Mouse (Mus musculus): Measurements from ENCODE around the gene Gsta1. TPM values are rescaled to one million over a fixed set of nuclear protein-coding genes. Genes with fewer than 3 reads are reported as not detected.

Gene Gsta1
- polyA plus RNA-seq, 1 experiment from 2014 or later: not detected

- no peak overlapping the region for H3K27ac ChIP-seq (replicated peaks in 1 of 2; ENCODE audit: control insufficient read depth in 1 of 2, insufficient read depth in 1 of 2, low read depth in 2 of 2, low read length in 2 of 2)
- no peak overlapping the region for H3K4me3 ChIP-seq (ENCODE audit: control insufficient read depth in 1 of 2, insufficient read depth in 1 of 2, low read depth in 1 of 2, low read length in 2 of 2)
- H3K36me3 ChIP-seq (ENCODE audit: control insufficient read depth, insufficient read depth, low read length): no peaks in the 10 kb centered on the region
- no peaks in the 10 kb centered on the region for H3K9me3 ChIP-seq (ENCODE audit: control insufficient read depth, low read length)
- ATAC-seq (ENCODE audit: insufficient number of reproducible peaks, insufficient read depth, low FRiP score, low read depth): no peak
- peaks cover 8 to 24% of the 10 kb centered on the region in 2 experiments; a peak in 3 of 4 replicates for H3K4me1 ChIP-seq (ENCODE audit: control insufficient read depth in 2 of 2, insufficient read depth in 2 of 2, low read length in 2 of 2)
- WGBS: 81% methylated on average over 11 of the region's 11 CpGs
- H3K9ac ChIP-seq (ENCODE audit: low read length): no peak overlapping the region
- no peaks in the 10 kb centered on the region for H3K27me3 ChIP-seq (ENCODE audit: control insufficient read depth, insufficient read depth, low read length)
- no peak overlapping the region for H3K4me2 ChIP-seq (ENCODE audit: low read length)
Measured at GRCm38 (mm10) chr9:78195034-78195433, 35.4 kb upstream of the Gsta1 start.

GRCm38 (mm10) chr9:78197801-78198200 lies 32.7 kb upstream of the Gsta1 start:
- 0 out of 2 replicates have a peak, but pooled peaks cover 8% of the 10 kb centered on the region for H3K36me3 ChIP-seq (ENCODE audit: control insufficient read depth, insufficient read depth, low read length)
- no peaks in the 10 kb centered on the region for H3K27me3 ChIP-seq (ENCODE audit: control insufficient read depth, insufficient read depth, low read length)
- no peak overlapping the region for H3K4me2 ChIP-seq (ENCODE audit: low read length)
- H3K4me3 ChIP-seq (ENCODE audit: control insufficient read depth in 1 of 2, insufficient read depth in 1 of 2, low read depth in 1 of 2, low read length in 2 of 2): no peak overlapping the region
- 94% methylated on average over 9 of the region's 9 CpGs for WGBS
- H3K4me1 ChIP-seq (ENCODE audit: control insufficient read depth in 2 of 2, insufficient read depth in 2 of 2, low read length in 2 of 2): peaks cover 5 to 7% of the 10 kb centered on the region in 2 experiments; a peak in 3 of 4 replicates
- no peak for ATAC-seq (ENCODE audit: insufficient number of reproducible peaks, insufficient read depth, low FRiP score, low read depth)
- H3K9me3 ChIP-seq (ENCODE audit: control insufficient read depth, low read length): no peaks in the 10 kb centered on the region
- H3K27ac ChIP-seq (replicated peaks in 1 of 2; ENCODE audit: control insufficient read depth in 1 of 2, insufficient read depth in 1 of 2, low read depth in 2 of 2, low read length in 2 of 2): no peak overlapping the region
- no peak overlapping the region for H3K9ac ChIP-seq (ENCODE audit: low read length)

GRCm38 (mm10) chr9:78204194-78204593 lies 26.3 kb upstream of the Gsta1 start:
- H3K4me3 ChIP-seq (ENCODE audit: control insufficient read depth in 1 of 2, insufficient read depth in 1 of 2, low read depth in 1 of 2, low read length in 2 of 2): no peak overlapping the region
- peaks cover 33% of the 10 kb centered on the region for H3K36me3 ChIP-seq (ENCODE audit: control insufficient read depth, insufficient read depth, low read length)
- H3K9me3 ChIP-seq (ENCODE audit: control insufficient read depth, low read length): no peaks in the 10 kb centered on the region
- no peak overlapping the region for H3K9ac ChIP-seq (ENCODE audit: low read length)
- H3K4me2 ChIP-seq (ENCODE audit: low read length): no peak overlapping the region
- H3K27me3 ChIP-seq (ENCODE audit: control insufficient read depth, insufficient read depth, low read length): no peaks in the 10 kb centered on the region
- ATAC-seq (ENCODE audit: insufficient number of reproducible peaks, insufficient read depth, low FRiP score, low read depth): no peak
- H3K4me1 ChIP-seq (ENCODE audit: control insufficient read depth in 2 of 2, insufficient read depth in 2 of 2, low read length in 2 of 2): no peaks in the 10 kb centered on the region; a peak in 1 of 4 replicates
- 85% methylated on average over 6 of the region's 6 CpGs for WGBS
- no peak overlapping the region for H3K27ac ChIP-seq (replicated peaks in 1 of 2; ENCODE audit: control insufficient read depth in 1 of 2, insufficient read depth in 1 of 2, low read depth in 2 of 2, low read length in 2 of 2)

- Histone ChIP-seq H3K4me1 (ENCODE audit: control insufficient read depth in 2 of 2, insufficient read depth in 2 of 2, low read length in 2 of 2) (peaks cover 11 to 12% of the 10 kb centered on the region in 2 experiments), H3K27me3 (ENCODE audit: control insufficient read depth, insufficient read depth, low read length) (no peaks in the 10 kb centered on the region), H3K27ac (replicated peaks in 1 of 2; ENCODE audit: control insufficient read depth in 1 of 2, insufficient read depth in 1 of 2, low read depth in 2 of 2, low read length in 2 of 2) (no peak overlapping the region), H3K4me2 (ENCODE audit: low read length) (no peak overlapping the region), H3K36me3 (ENCODE audit: control insufficient read depth, insufficient read depth, low read length) (peaks cover 36% of the 10 kb centered on the region), H3K9me3 (ENCODE audit: control insufficient read depth, low read length) (no peaks in the 10 kb centered on the region), H3K9ac (ENCODE audit: low read length) (no peak overlapping the region), H3K4me3 (ENCODE audit: control insufficient read depth in 1 of 2, insufficient read depth in 1 of 2, low read depth in 1 of 2, low read length in 2 of 2) (no peak overlapping the region)
- no peak for ATAC-seq (ENCODE audit: insufficient number of reproducible peaks, insufficient read depth, low FRiP score, low read depth)
- 37% methylated on average over 4 of the region's 4 CpGs for WGBS
Measured at GRCm38 (mm10) chr9:78208956-78209355, 21.5 kb upstream of the Gsta1 start.

GRCm38 (mm10) chr9:78210079-78210478 lies 20.4 kb upstream of the Gsta1 start:
- peaks cover 11 to 12% of the 10 kb centered on the region in 2 experiments for H3K4me1 ChIP-seq (ENCODE audit: control insufficient read depth in 2 of 2, insufficient read depth in 2 of 2, low read length in 2 of 2)
- 84% methylated on average over 3 of the region's 3 CpGs for WGBS
- H3K36me3 ChIP-seq (ENCODE audit: control insufficient read depth, insufficient read depth, low read length): peaks cover 26% of the 10 kb centered on the region
- H3K9ac ChIP-seq (ENCODE audit: low read length): no peak overlapping the region
- no peaks in the 10 kb centered on the region for H3K9me3 ChIP-seq (ENCODE audit: control insufficient read depth, low read length)
- no peaks in the 10 kb centered on the region for H3K27me3 ChIP-seq (ENCODE audit: control insufficient read depth, insufficient read depth, low read length)
- no peak overlapping the region for H3K27ac ChIP-seq (replicated peaks in 1 of 2; ENCODE audit: control insufficient read depth in 1 of 2, insufficient read depth in 1 of 2, low read depth in 2 of 2, low read length in 2 of 2)
- no peak for ATAC-seq (ENCODE audit: insufficient number of reproducible peaks, insufficient read depth, low FRiP score, low read depth)
- no peak overlapping the region for H3K4me2 ChIP-seq (ENCODE audit: low read length)
- H3K4me3 ChIP-seq (ENCODE audit: control insufficient read depth in 1 of 2, insufficient read depth in 1 of 2, low read depth in 1 of 2, low read length in 2 of 2): no peak overlapping the region

- Histone ChIP-seq H3K27ac (replicated peaks in 1 of 2; ENCODE audit: control insufficient read depth in 1 of 2, insufficient read depth in 1 of 2, low read depth in 2 of 2, low read length in 2 of 2) (no peak overlapping the region), H3K9ac (ENCODE audit: low read length) (no peak overlapping the region), H3K4me1 (ENCODE audit: control insufficient read depth in 2 of 2, insufficient read depth in 2 of 2, low read length in 2 of 2) (peaks cover 11 to 12% of the 10 kb centered on the region in 2 experiments), H3K4me2 (ENCODE audit: low read length) (no peak overlapping the region), H3K9me3 (ENCODE audit: control insufficient read depth, low read length) (no peaks in the 10 kb centered on the region), H3K36me3 (ENCODE audit: control insufficient read depth, insufficient read depth, low read length) (peaks cover 23% of the 10 kb centered on the region), H3K27me3 (ENCODE audit: control insufficient read depth, insufficient read depth, low read length) (no peaks in the 10 kb centered on the region), H3K4me3 (ENCODE audit: control insufficient read depth in 1 of 2, insufficient read depth in 1 of 2, low read depth in 1 of 2, low read length in 2 of 2) (no peak overlapping the region)
- WGBS: 95% methylated on average over 2 of the region's 2 CpGs
- ATAC-seq (ENCODE audit: insufficient number of reproducible peaks, insufficient read depth, low FRiP score, low read depth): no peak
Measured at GRCm38 (mm10) chr9:78210821-78211220, 19.6 kb upstream of the Gsta1 start.

- Histone ChIP-seq H3K4me3 (ENCODE audit: control insufficient read depth in 1 of 2, insufficient read depth in 1 of 2, low read depth in 1 of 2, low read length in 2 of 2) (no peak overlapping the region), H3K4me2 (ENCODE audit: low read length) (no peak overlapping the region), H3K9me3 (ENCODE audit: control insufficient read depth, low read length) (no peaks in the 10 kb centered on the region), H3K9ac (ENCODE audit: low read length) (no peak overlapping the region), H3K36me3 (ENCODE audit: control insufficient read depth, insufficient read depth, low read length) (peaks cover 16% of the 10 kb centered on the region), H3K4me1 (ENCODE audit: control insufficient read depth in 2 of 2, insufficient read depth in 2 of 2, low read length in 2 of 2) (peaks cover 11 to 12% of the 10 kb centered on the region in 2 experiments), H3K27ac (replicated peaks in 1 of 2; ENCODE audit: control insufficient read depth in 1 of 2, insufficient read depth in 1 of 2, low read depth in 2 of 2, low read length in 2 of 2) (0 out of 4 replicates have a peak overlapping the region, but pooled peaks of 1 of the 2 experiments have one; percentile 64), H3K27me3 (ENCODE audit: control insufficient read depth, insufficient read depth, low read length) (no peaks in the 10 kb centered on the region)
- 96% methylated on average over 3 of the region's 3 CpGs for WGBS
- ATAC-seq (ENCODE audit: insufficient number of reproducible peaks, insufficient read depth, low FRiP score, low read depth): no peak
Measured at GRCm38 (mm10) chr9:78211521-78211920, 18.9 kb upstream of the Gsta1 start.

Measured in heart, embryonic 14.5 days (tissue).